Mouse (Mus musculus): Measurements from ENCODE around the gene Rack1. TPM values are rescaled to one million over a fixed set of nuclear protein-coding genes. Genes with fewer than 3 reads are reported as not detected.
A peak's percentile ranks its signal among the peaks of the same experiment; 100 is the strongest.

Gene Rack1
- polyA plus RNA-seq, 1 experiment from 2014 or later, result 806 TPM

DNA sequence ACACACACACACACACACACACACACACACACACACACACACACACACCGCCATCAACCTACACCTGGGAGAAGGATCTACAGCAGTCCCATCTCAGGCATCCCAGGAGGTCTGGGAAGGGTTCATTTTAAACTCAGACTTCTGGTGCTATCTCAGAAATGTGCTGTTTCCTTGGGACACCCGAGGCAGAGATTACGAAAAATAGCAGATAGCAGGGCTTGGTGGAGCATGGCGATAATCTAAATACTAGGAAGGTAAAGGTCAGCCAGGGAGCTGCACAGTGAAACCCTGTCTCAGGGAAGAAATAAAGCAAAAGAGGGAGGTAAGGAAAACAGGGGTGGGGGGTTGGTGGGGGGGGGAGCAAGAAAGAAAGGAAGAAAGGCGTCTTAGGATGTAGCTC, 2.8 kb upstream of the Rack1 start:
- Histone ChIP-seq H3K4me2 (no peak overlapping the region), H3K36me3 (peaks cover 9% of the 10 kb centered on the region), H3K9ac (no peak overlapping the region), H3K9me3 (no peaks in the 10 kb centered on the region), H3K27me3 (no peaks in the 10 kb centered on the region), H3K27ac (no peak overlapping the region), H3K4me3 (no peak overlapping the region), H3K4me1 (peaks cover 25% of the 10 kb centered on the region)
- WGBS, result 88% methylated on average over 5 of the region's 5 CpGs
- no peak for ATAC-seq (ENCODE audit: insufficient number of reproducible peaks, insufficient read depth, low FRiP score, low TSS enrichment, low read depth)

DNA sequence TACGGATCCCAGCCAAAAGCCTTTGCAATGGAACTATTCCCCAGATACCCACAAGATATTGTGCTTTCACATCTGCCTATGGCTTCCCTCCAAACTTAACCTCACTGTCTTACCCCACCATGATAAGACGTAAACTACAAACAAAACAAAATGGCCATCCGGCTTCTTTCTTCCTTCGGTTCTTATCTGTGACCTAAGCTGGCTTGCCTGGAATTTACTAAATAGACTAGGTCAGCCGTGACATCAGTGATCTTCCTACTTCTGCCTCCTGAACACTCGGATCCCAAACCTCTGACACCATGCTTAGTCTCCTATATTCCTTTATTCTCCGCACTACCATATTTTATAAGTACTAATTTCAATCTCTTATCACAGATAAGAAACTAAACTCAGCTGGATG, 1.8 kb upstream of the Rack1 start:
- Histone ChIP-seq H3K4me2 (peak overlapping the region; percentile 94), H3K27me3 (no peaks in the 10 kb centered on the region), H3K4me3 (0 out of 2 replicates have a peak overlapping the region, but pooled peaks have one; percentile 59), H3K9me3 (no peaks in the 10 kb centered on the region), H3K36me3 (peaks cover 20% of the 10 kb centered on the region), H3K27ac (no peak overlapping the region), H3K9ac (peak overlapping the region; percentile 41; the same call in 1 of the 2 replicates), H3K4me1 (peaks cover 34% of the 10 kb centered on the region)
- no peak for ATAC-seq (ENCODE audit: insufficient number of reproducible peaks, insufficient read depth, low FRiP score, low TSS enrichment, low read depth)
- 91% methylated on average over 7 of the region's 7 CpGs for WGBS

DNA sequence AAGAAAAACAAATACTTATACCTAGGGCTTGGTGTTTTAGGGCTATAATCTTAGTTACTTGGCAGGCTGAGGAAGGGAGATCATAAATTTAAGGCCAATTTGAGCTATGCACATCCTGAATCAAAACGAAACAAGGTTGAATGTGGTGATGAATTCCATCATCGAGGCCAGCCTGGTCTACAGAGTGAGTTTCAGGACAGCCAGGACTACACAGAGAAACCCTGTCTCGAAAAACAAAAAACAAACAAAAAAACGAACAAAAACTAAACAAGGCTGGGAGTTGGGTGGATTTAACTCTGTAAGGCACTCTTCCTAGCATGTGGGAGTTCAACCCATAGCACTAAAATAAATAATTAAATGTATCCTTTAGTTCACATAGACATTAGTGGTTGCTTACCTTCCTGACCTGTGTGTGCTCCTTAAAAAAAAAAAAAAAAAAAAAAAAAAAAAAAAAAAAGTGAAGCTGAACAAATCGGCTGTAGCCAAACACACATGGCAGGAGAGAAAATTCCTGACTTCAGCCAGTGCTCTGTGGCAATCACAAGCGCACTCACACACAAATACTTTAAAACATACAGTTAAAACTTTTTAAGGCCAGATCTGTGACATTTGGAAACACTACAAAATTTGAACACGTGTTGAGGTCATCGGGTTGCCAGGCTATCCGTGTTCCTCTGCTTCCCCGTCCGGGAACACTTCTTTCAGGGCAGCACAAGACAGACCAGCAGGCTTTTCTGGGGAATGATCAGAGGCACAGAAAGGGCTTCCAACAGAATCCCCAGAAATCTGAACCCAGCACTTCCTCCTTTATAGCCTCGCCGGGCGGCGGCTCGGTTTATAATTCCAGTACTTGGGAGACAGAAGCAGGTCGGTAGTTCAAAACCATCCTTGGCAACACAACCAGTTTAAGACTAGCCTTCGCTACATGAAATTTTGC, 880 bp upstream of the Rack1 start:
- H3K9me3 ChIP-seq, result no peaks in the 10 kb centered on the region
- peaks cover 35% of the 10 kb centered on the region for H3K4me1 ChIP-seq
- ATAC-seq (ENCODE audit: insufficient number of reproducible peaks, insufficient read depth, low FRiP score, low TSS enrichment, low read depth), result no peak
- peak overlapping the region; percentile 59 for H3K4me3 ChIP-seq
- 10% methylated on average over 18 of the region's 18 CpGs for WGBS
- H3K27ac ChIP-seq, result peak overlapping the region; percentile 99
- peaks cover 29% of the 10 kb centered on the region for H3K36me3 ChIP-seq
- peak overlapping the region; percentile 90 for H3K9ac ChIP-seq
- H3K27me3 ChIP-seq, result no peaks in the 10 kb centered on the region
- H3K4me2 ChIP-seq, result peak overlapping the region; percentile 94

DNA sequence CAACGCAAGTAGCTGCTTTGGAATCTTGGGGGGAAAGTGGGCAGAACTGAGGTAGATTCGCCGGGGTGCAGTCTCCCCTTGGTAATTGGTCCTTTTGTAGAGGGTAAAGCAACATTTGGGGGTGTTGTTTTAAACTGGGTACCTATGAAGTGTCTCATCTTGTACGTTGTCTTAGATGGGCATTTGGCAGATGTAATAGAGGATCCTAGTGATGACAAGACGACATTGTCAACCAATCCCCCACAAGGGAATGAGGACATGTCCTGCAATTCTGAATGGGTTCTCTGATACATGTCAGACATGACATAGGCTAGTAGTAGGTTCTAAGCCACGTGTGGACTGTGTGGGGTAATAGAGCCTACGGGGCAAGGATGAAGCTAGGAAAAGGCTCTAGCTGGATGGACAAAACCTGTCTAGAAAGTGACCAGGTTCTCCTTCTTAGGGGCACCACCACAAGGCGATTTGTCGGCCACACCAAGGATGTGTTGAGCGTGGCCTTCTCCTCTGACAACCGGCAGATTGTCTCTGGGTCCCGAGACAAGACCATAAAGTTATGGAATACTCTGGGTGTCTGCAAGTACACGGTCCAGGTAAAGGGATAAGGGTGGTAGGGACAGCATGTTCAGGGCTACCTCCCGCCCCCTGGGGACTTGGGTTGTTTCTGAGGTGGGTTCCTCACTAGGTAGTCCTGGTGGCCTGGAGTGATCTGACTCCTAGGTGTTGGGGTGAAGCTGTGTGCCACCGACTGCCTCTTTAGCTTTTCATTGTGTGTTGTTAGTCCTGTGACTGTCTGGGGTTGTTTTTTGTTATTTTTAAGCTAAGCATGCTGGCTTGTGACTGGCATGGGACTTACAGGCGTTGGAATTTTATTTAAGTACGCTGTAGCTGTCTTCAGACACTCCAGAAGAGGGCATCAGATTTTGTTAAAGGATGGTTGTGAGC, 2.0 kb downstream of the Rack1 start:
- Histone ChIP-seq H3K27ac (no peak overlapping the region), H3K4me2 (peak overlapping the region; percentile 94)
- WGBS, result 73% methylated on average over 17 of the region's 17 CpGs

DNA sequence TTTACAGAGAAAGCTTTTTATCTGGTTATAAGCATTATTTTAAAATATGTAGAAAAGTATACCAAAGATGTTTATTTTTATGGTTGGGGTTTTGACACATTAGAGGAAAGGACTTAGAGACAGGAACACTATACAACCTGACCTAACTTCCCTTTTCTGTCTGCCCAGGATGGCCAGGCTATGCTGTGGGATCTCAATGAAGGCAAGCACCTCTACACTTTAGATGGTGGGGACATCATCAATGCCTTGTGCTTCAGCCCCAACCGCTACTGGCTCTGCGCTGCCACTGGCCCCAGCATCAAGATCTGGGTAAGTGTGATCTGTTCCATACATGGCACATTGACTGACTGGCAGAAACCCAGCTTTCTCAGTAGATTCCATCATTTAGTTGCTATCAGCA, 3.9 kb downstream of the Rack1 start:
- ATAC-seq (ENCODE audit: insufficient number of reproducible peaks, insufficient read depth, low FRiP score, low TSS enrichment, low read depth), result no peak
- peaks cover 76% of the 10 kb centered on the region for H3K36me3 ChIP-seq

More for the DNA sequence above, 2.0 kb downstream of the Rack1 start:
- H3K36me3 ChIP-seq, result peaks cover 57% of the 10 kb centered on the region
- peaks cover 35% of the 10 kb centered on the region for H3K4me1 ChIP-seq
- peak overlapping the region; percentile 59 for H3K4me3 ChIP-seq
- no peaks in the 10 kb centered on the region for H3K27me3 ChIP-seq
- no peaks in the 10 kb centered on the region for H3K9me3 ChIP-seq
- peak overlapping the region; percentile 90 for H3K9ac ChIP-seq
- no peak for ATAC-seq (ENCODE audit: insufficient number of reproducible peaks, insufficient read depth, low FRiP score, low TSS enrichment, low read depth)

DNA sequence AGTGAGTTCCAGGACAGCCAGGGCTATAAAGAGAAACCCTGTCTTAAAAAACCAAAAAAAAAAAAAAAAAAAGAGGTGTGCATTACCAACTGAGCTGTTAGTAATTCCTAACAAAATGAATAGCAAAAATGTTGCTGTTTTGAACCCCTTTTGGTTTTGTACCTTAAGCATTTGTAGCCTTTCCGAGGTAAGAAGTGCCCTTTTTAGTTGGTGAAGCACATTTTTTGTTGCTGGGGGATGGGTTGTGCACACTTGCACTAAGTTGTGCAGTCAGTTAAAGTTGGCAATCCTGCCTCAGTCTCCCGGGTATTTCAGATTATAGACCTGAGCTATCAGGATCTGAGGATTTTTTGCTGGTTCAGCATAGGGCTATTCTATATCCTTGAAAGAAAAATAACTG, 4.8 kb downstream of the Rack1 start:
- H3K4me1 ChIP-seq, result peaks cover 22% of the 10 kb centered on the region
- no peak overlapping the region for H3K27ac ChIP-seq
- H3K36me3 ChIP-seq, result peaks cover 86% of the 10 kb centered on the region
- WGBS, result 90% methylated on average over 2 of the region's 2 CpGs
- H3K27me3 ChIP-seq, result no peaks in the 10 kb centered on the region
- H3K4me2 ChIP-seq, result no peak overlapping the region
- H3K9me3 ChIP-seq, result no peaks in the 10 kb centered on the region
- ATAC-seq (ENCODE audit: insufficient number of reproducible peaks, insufficient read depth, low FRiP score, low TSS enrichment, low read depth), result no peak
- no peak overlapping the region for H3K4me3 ChIP-seq
- no peak overlapping the region for H3K9ac ChIP-seq

More for the DNA sequence above, 3.9 kb downstream of the Rack1 start:
- no peak overlapping the region for H3K27ac ChIP-seq
- no peaks in the 10 kb centered on the region for H3K9me3 ChIP-seq
- no peak overlapping the region for H3K4me2 ChIP-seq
- H3K4me1 ChIP-seq, result peaks cover 23% of the 10 kb centered on the region
- no peak overlapping the region for H3K4me3 ChIP-seq
- H3K9ac ChIP-seq, result no peak overlapping the region
- no peaks in the 10 kb centered on the region for H3K27me3 ChIP-seq
- 96% methylated on average over 2 of the region's 2 CpGs for WGBS

DNA sequence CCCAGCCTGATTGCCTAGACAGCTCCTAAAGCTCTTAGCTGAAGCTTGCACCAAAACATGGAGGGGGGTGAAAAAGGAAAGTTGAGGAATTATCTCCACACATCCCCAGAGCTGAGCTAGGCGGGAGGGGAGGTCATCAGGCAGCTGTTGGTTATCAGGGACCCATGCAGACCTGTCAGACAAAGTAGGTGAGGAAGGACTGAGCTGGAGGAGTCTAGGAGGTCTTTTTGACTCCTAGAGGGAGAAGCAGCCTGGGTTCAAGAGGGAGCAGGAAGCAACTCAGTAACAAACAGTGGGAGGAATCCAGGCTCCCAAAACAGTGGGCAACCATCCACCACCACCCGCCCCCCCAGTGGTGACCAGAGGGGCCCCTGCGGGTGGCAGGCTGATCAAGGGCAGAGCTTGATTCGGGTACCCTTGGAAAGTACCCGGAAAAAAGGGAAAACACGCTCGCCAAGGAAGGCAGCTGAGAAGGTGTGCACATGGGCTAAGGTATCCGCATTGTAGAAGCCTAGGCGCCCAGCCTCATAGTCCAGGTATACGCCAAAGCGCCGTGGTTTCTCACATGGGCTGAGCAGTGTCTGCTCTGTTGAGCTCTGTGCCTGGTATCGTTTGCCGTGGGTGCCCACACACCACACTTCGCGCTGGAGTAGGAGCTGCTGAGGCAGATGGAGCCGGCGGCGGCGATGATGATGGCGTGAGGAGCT, 6.9 kb downstream of the Rack1 start:
- no peak overlapping the region for H3K4me2 ChIP-seq
- WGBS, result 57% methylated on average over 21 of the region's 21 CpGs
- H3K36me3 ChIP-seq, result peaks cover 99% of the 10 kb centered on the region
- H3K4me3 ChIP-seq, result no peak overlapping the region
- H3K9ac ChIP-seq, result no peak overlapping the region
- no peaks in the 10 kb centered on the region for H3K9me3 ChIP-seq
- no peaks in the 10 kb centered on the region for H3K27me3 ChIP-seq
- no peak; the same call in 1 of the 2 replicates for ATAC-seq (ENCODE audit: insufficient number of reproducible peaks, insufficient read depth, low FRiP score, low TSS enrichment, low read depth)
- H3K4me1 ChIP-seq, result peaks cover 13% of the 10 kb centered on the region
- H3K27ac ChIP-seq, result no peak overlapping the region

DNA sequence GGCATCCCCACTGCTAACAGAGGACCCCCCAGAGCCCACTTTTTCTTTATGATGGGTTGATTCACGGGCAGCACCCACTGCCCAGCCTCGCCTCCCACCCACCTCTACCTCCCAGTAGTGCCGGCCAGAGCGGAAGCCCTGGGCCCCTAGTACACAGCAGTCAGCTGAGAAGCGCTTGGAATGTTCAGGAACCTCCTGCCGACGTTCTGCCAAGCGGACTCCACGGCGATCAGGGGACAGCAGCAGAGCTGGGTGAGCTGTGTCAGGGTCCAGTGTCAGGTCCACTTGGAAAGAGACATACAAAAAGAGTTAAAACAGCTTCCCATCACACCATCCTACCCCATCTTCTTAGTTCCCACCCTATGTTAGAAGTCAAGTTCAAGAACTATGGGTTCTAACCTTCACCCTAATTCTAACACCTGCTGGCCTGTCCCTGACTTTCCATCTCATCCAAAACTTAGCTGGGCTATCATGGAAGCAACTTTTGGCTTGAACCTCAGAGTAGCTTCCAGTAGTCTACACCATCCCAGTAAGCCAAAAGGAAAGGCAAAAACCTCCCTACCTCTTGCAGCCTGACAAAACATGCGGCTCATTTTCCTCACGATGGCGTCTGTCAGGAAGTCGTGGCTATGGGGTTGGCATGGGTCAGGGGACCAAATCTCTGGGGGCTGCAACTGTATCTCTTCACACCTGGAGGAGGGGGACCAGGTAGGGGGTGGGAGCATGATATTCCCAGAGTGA, 7.6 kb downstream of the Rack1 start:
- H3K36me3 ChIP-seq, result peaks cover 99% of the 10 kb centered on the region
- H3K4me2 ChIP-seq, result no peak overlapping the region
- H3K4me1 ChIP-seq, result peaks cover 6% of the 10 kb centered on the region; the same call in 1 of the 2 replicates
- no peaks in the 10 kb centered on the region for H3K27me3 ChIP-seq
- no peak overlapping the region for H3K4me3 ChIP-seq
- no peak overlapping the region for H3K9ac ChIP-seq
- WGBS, result 61% methylated on average over 14 of the region's 14 CpGs
- no peak overlapping the region for H3K27ac ChIP-seq
- H3K9me3 ChIP-seq, result no peaks in the 10 kb centered on the region
- no peak; the same call in 1 of the 2 replicates for ATAC-seq (ENCODE audit: insufficient number of reproducible peaks, insufficient read depth, low FRiP score, low TSS enrichment, low read depth)

DNA sequence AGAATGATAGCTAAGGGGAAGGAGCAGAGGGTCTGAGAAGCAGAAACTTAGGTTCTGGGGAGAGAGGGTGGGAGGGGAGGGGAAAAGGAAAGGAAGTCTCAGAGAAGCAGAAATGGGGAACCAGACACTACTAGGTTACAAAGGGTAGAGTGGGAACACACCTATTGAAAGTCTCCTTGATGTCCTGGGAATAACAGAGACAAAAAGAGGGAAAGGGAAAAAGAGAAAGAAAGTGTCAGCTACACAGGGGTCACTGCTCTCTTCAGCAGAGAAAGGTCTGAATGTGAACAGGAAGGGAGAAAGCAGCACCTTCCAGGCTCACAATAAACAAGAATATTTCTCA, 8.1 kb downstream of the Rack1 start:
- no peak for ATAC-seq (ENCODE audit: insufficient number of reproducible peaks, insufficient read depth, low FRiP score, low TSS enrichment, low read depth)
- H3K27ac ChIP-seq, result no peak overlapping the region

DNA sequence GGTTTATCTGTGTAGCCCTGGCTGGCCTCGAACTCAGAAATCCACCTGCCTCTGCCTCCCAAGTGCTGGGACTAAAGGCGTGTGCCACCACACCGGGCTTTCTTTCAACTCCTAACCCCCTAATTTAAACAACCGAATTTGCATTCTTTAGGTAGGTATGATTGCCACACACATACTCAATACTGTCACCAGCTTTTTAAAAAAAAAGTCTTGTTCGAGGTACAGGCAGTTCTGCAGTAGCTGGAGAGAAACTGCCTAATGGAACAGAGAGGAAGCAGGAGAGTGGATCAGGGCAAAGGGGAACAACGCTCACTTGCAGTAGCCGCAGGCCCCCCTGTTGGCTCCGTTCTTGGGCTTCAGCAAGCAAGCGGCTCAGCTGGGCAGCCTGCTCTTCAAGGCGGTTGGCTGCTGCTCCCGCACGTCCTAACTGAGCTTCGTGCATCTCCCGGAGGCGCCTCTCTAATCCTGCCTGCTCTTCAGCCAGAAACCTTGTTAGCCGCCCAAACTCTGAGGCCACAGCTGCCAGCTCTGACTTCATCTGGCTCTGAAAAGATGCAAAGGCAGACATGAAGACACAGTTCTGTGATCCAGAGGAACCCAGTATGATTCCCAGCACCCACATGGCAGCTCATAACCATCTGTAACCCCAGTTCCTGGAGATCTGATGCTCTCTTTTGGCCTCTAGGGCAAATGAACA, 8.8 kb downstream of the Rack1 start:
- 72% methylated on average over 16 of the region's 16 CpGs for WGBS
- peaks cover 5% of the 10 kb centered on the region for H3K4me1 ChIP-seq
- no peak overlapping the region for H3K4me2 ChIP-seq
- no peaks in the 10 kb centered on the region for H3K9me3 ChIP-seq
- H3K36me3 ChIP-seq, result peaks cover 94% of the 10 kb centered on the region
- peak overlapping the region; percentile 28 for H3K27ac ChIP-seq
- no peak overlapping the region for H3K9ac ChIP-seq
- H3K27me3 ChIP-seq, result no peaks in the 10 kb centered on the region
- no peak overlapping the region for H3K4me3 ChIP-seq
- ATAC-seq (ENCODE audit: insufficient number of reproducible peaks, insufficient read depth, low FRiP score, low TSS enrichment, low read depth), result no peak

More for the DNA sequence above, 8.1 kb downstream of the Rack1 start:
- Histone ChIP-seq H3K4me3 (no peak overlapping the region), H3K27me3 (no peaks in the 10 kb centered on the region), H3K4me2 (no peak overlapping the region), H3K4me1 (peaks cover 2% of the 10 kb centered on the region; the same call in 1 of the 2 replicates), H3K9me3 (no peaks in the 10 kb centered on the region), H3K36me3 (peaks cover 98% of the 10 kb centered on the region), H3K9ac (no peak overlapping the region)
